Mouse (Mus musculus): Measurements from ENCODE around the gene Msmb. TPM values are rescaled to one million over a fixed set of nuclear protein-coding genes. Genes with fewer than 3 reads are reported as not detected.
"Not testable (repeated sequence)": the region's sequence is repeated elsewhere in the genome, so short reads cannot be mapped to it uniquely, and the experiment has no call there.

The Msmb gene
- polyA plus RNA-seq, 1 experiment from 2014 or later, result not detected

- Histone ChIP-seq H3K4me1 (no peaks in the 10 kb centered on the region), H3K9ac (replicated peaks) (no peak overlapping the region), H3K27ac (replicated peaks) (no peak overlapping the region), H3K27me3 (no peaks in the 10 kb centered on the region), H3K9me3 (no peaks in the 10 kb centered on the region), H3K36me3 (peaks cover 63% of the 10 kb centered on the region), H3K4me2 (replicated peaks) (no peak overlapping the region), H3K4me3 (no peak overlapping the region)
- ATAC-seq (replicated peaks), result no peak
- WGBS, result 91% methylated on average over 5 of the region's 5 CpGs
These were observed 50.1 kb downstream of the Msmb start for GRCm38 (mm10) chr14:32191926-32192325.

- Histone ChIP-seq H3K27me3 (no peaks in the 10 kb centered on the region), H3K36me3 (peaks cover 63% of the 10 kb centered on the region), H3K4me3 (no peak overlapping the region), H3K9ac (replicated peaks) (no peak overlapping the region), H3K27ac (replicated peaks) (no peak overlapping the region), H3K4me1 (no peaks in the 10 kb centered on the region), H3K4me2 (replicated peaks) (no peak overlapping the region), H3K9me3 (no peaks in the 10 kb centered on the region)
- ATAC-seq (replicated peaks), result no peak
- WGBS, result 53% methylated on average over 3 of the region's 3 CpGs
These were observed 50.6 kb downstream of the Msmb start for GRCm38 (mm10) chr14:32192437-32192836.

GRCm38 (mm10) chr14:32193557-32193956, 51.7 kb downstream of the Msmb start:
- peaks cover 61% of the 10 kb centered on the region for H3K36me3 ChIP-seq
- not testable (repeated sequence) for H3K4me2 ChIP-seq (replicated peaks); H3K4me3 ChIP-seq; H3K27me3 ChIP-seq; H3K4me1 ChIP-seq; H3K9me3 ChIP-seq; H3K27ac ChIP-seq (replicated peaks); H3K9ac ChIP-seq (replicated peaks); ATAC-seq (replicated peaks)
- WGBS, result 84% methylated on average over 5 of the region's 5 CpGs

DNA sequence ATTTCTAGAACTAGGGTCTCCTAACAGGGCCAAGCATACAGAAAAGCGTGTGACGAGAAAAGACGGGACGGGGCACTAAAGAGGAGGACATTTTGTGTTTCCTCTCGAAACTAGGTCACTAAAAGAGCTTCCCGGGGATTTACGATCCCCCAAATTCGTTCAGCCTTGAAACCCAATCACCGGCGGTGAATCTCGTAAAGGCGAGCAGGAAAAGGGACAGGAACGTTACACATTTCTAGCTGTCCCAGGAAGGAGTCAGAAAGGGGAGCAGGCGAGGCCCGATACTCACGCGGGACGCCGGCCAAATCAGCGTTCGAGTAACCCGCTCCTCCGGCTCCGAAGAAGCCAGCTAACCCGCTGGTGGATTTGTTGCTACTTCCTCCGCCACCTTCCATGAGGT, 59.5 kb downstream of the Msmb start:
- peak; percentile 36; the same call in 1 of the 2 replicates for ATAC-seq (replicated peaks)
- H3K4me2 ChIP-seq (replicated peaks), result peak overlapping the region; percentile 64
- H3K27ac ChIP-seq (replicated peaks), result peak overlapping the region; percentile 79; the same call in 1 of the 2 replicates
- H3K9ac ChIP-seq (replicated peaks), result peak overlapping the region; percentile 99
- no peaks in the 10 kb centered on the region for H3K27me3 ChIP-seq
- no peaks in the 10 kb centered on the region for H3K9me3 ChIP-seq
- H3K4me3 ChIP-seq, result peak overlapping the region; percentile 99
- peaks cover 31% of the 10 kb centered on the region for H3K4me1 ChIP-seq
- peaks cover 28% of the 10 kb centered on the region for H3K36me3 ChIP-seq
- under 1% methylated on average over 26 of the region's 26 CpGs for WGBS

GRCm38 (mm10) chr14:32201791-32202451, 60.1 kb downstream of the Msmb start, which contains the start of the genes Timm23 and Parg:
Timm23 (minus strand) TSS chr14:32201898.
Parg (plus strand) TSS chr14:32201949.
- H3K27me3 ChIP-seq, result no peaks in the 10 kb centered on the region
- H3K36me3 ChIP-seq, result peaks cover 25% of the 10 kb centered on the region
- H3K4me1 ChIP-seq, result peaks cover 31% of the 10 kb centered on the region
- H3K4me2 ChIP-seq (replicated peaks), result peak within 1 kb of the TSS; percentile 89
- H3K9me3 ChIP-seq, result no peaks in the 10 kb centered on the region
- under 1% methylated on average over 75 of the region's 77 CpGs for WGBS
- peak; percentile 96 for ATAC-seq (replicated peaks)
- H3K9ac ChIP-seq (replicated peaks), result peak within 1 kb of the TSS; percentile 99
- H3K4me3 ChIP-seq, result peak within 1 kb of the TSS; percentile 99
- H3K27ac ChIP-seq (replicated peaks), result peak within 1 kb of the TSS; percentile 79

Other genes starting within 250 kb of the Msmb start
- 0.45 and 0.47 TPM in 2 replicates for gene Galnt15, start 113.0 kb upstream of the Msmb start, polyA plus RNA-seq (2015; fragmentation: Nextera tagmentation; extraction: Ambion mirVana)
- 20.5 and 23.6 TPM in 2 replicates for gene Oxnad1, start 56.6 kb upstream of the Msmb start, polyA plus RNA-seq (2015; fragmentation: Nextera tagmentation; extraction: Ambion mirVana)
- 74.6 and 76.6 TPM in 2 replicates for gene Dph3, start 56.3 kb upstream of the Msmb start, polyA plus RNA-seq (2015; fragmentation: Nextera tagmentation; extraction: Ambion mirVana)
- gene Ncoa4, start 17.8 kb downstream of the Msmb start, polyA plus RNA-seq (2015; fragmentation: Nextera tagmentation; extraction: Ambion mirVana), result 103 and 112 TPM in 2 replicates
- 221 and 228 TPM in 2 replicates for gene Timm23, start 59.9 kb downstream of the Msmb start, polyA plus RNA-seq (2015; fragmentation: Nextera tagmentation; extraction: Ambion mirVana)
- gene Parg, start 59.9 kb downstream of the Msmb start, polyA plus RNA-seq (2015; fragmentation: Nextera tagmentation; extraction: Ambion mirVana), result 39.8 and 41.7 TPM in 2 replicates
- gene Ogdhl, start 180.0 kb downstream of the Msmb start, polyA plus RNA-seq (2015; fragmentation: Nextera tagmentation; extraction: Ambion mirVana), result 26.2 TPM in 2 replicates
- gene 1700024G13Rik, start 246.4 kb downstream of the Msmb start, polyA plus RNA-seq (2015; fragmentation: Nextera tagmentation; extraction: Ambion mirVana), result 0.45 and 0.89 TPM in 2 replicates

All from forebrain, embryonic 15.5 days (tissue).